Mouse (Mus musculus) C2C12 (cell line): ENCODE measurements around the gene Bspry.

ENCODE experiments used
- CEBPB ChIP-seq: IDR thresholded peaks from one replicate; pipeline ENCODE4 v1.6.1; 2011; ENCODE audit warnings: low read depth, mild to moderate bottlenecking, control low read depth, moderate library complexity
- CTCF ChIP-seq: IDR thresholded peaks from one replicate; pipeline ENCODE4 v1.5.1; 2011; ENCODE audit not compliant: control insufficient read depth, insufficient read depth, insufficient read length
- MYOD1 ChIP-seq: IDR thresholded peaks from one replicate; pipeline ENCODE4 v1.6.1; 2011; ENCODE audit warnings: low read depth; ENCODE audit not compliant: control insufficient read depth, insufficient read length
- MYOG ChIP-seq: IDR thresholded peaks from one replicate; pipeline ENCODE4 v1.6.1; 2011; ENCODE audit not compliant: control insufficient read depth, insufficient read length; ENCODE audit errors: extremely low read depth
- USF1 ChIP-seq: IDR thresholded peaks from one replicate; pipeline ENCODE4 v1.6.1; 2011; ENCODE audit warnings: low read depth, mild to moderate bottlenecking, control low read depth, moderate library complexity

- TF ChIP-seq CTCF = no peak
- TF ChIP-seq MYOG = no peak
- TF ChIP-seq USF1 = no peak
- no peak for TF ChIP-seq CEBPB
- no peak for TF ChIP-seq MYOD1
Observed at GRCm38 (mm10) chr4:62475131-62475530, 4.7 kb upstream of the Bspry start.
